Mouse (Mus musculus): Measurements from ENCODE around the gene Dazl.

- TF ChIP-seq CTCF (IDR thresholded peaks at IDR 0.05; ENCODE audit: low read depth) (no peak), EP300 (IDR thresholded peaks at IDR 0.05; ENCODE audit: low read depth) (no peak)
Measured at GRCm38 (mm10) chr17:50330245-50330644, 36.8 kb upstream of the Dazl start.

Measured in heart, postnatal 0 days (tissue).